Mouse (Mus musculus) liver, postnatal 0 days (tissue): ENCODE data around the gene Vamp5.

Source experiments
- CTCF ChIP-seq: sonication (generic); IDR thresholded peaks from 2 replicates; pipeline ENCODE4 v1.5.1; 2016; ENCODE audit warnings: antibody characterized with exemption, low read depth
- EP300 ChIP-seq: IDR thresholded peaks from 2 replicates; pipeline ENCODE4 v1.6.1; 2016; ENCODE audit warnings: antibody characterized with exemption, low read depth, mild to moderate bottlenecking

GRCm38 (mm10) chr6:72329019-72329418 lies 51.2 kb downstream of the Vamp5 start:
- TF ChIP-seq CTCF: no peak
- TF ChIP-seq EP300: no peak
